Mouse (Mus musculus) brown adipose tissue, adult 24 weeks (tissue): ENCODE measurements around the gene Tex264. TPM values are rescaled to one million over a fixed set of nuclear protein-coding genes. Genes with fewer than 3 reads are reported as not detected.
"Not testable (repeated sequence)": the region's sequence is repeated elsewhere in the genome, so short reads cannot be mapped to it uniquely, and the experiment has no call there.

ENCODE experiments used
- H3K27ac ChIP-seq: fragments of 200-500 bp; replicated peaks from 2 replicates; pipeline ENCODE4 v1.5.1; 2012; ENCODE audit warnings: low read depth, mild to moderate bottlenecking, low read length
- H3K4me1 ChIP-seq: fragments of 200-500 bp; 2 replicates; pipeline ENCODE4 v1.6.1; 2012; ENCODE audit warnings: low read length, mixed read lengths; ENCODE audit not compliant: control insufficient read depth, insufficient read depth, insufficient read length
- H3K4me3 ChIP-seq: fragments of 200-500 bp; 2 replicates; pipeline ENCODE4 v1.5.1; 2012; ENCODE audit warnings: low read depth, mild to moderate bottlenecking, low read length, moderate library complexity; ENCODE audit not compliant: insufficient read depth
- polyA plus RNA-seq: library from polyadenylated mRNA; stranded (reverse); fragments of >200 nt; gene quantifications from 2 replicates; pipeline ENCODE4 v1.2.4, GENCODE M21; 2012; ENCODE audit not compliant: missing spikeins, insufficient read depth, insufficient read length

The Tex264 gene
- polyA plus RNA-seq, 1 experiment: 61.1 TPM

GRCm38 (mm10) chr9:106647226-106647625 is 38.5 kb downstream of the Tex264 start:
- Histone ChIP-seq H3K27ac (no peak overlapping the region), H3K4me3 (no peak overlapping the region), H3K4me1 (no peaks in the 10 kb centered on the region)

- Histone ChIP-seq H3K4me3 (no peak overlapping the region), H3K27ac (no peak overlapping the region), H3K4me1 (no peaks in the 10 kb centered on the region)
Observed at GRCm38 (mm10) chr9:106645684-106646271, 39.9 kb downstream of the Tex264 start.

GRCm38 (mm10) chr9:106643787-106644186 is 41.9 kb downstream of the Tex264 start:
- no peaks in the 10 kb centered on the region for H3K4me1 ChIP-seq
- no peak overlapping the region for H3K27ac ChIP-seq
- H3K4me3 ChIP-seq: no peak overlapping the region

GRCm38 (mm10) chr9:106643128-106643527 is 42.6 kb downstream of the Tex264 start:
- Histone ChIP-seq H3K27ac (no peak overlapping the region), H3K4me3 (no peak overlapping the region), H3K4me1 (no peaks in the 10 kb centered on the region)

- H3K4me3 ChIP-seq: no peak overlapping the region
- H3K4me1 ChIP-seq: no peaks in the 10 kb centered on the region
- no peak overlapping the region for H3K27ac ChIP-seq
Observed at GRCm38 (mm10) chr9:106641346-106641745, 44.4 kb downstream of the Tex264 start.

- Histone ChIP-seq H3K4me1 (no peaks in the 10 kb centered on the region), H3K27ac (no peak overlapping the region), H3K4me3 (no peak overlapping the region)
Observed at GRCm38 (mm10) chr9:106638154-106638553, 47.6 kb downstream of the Tex264 start.

- no peaks in the 10 kb centered on the region for H3K4me1 ChIP-seq
- no peak overlapping the region for H3K4me3 ChIP-seq
- H3K27ac ChIP-seq: no peak overlapping the region
Observed at GRCm38 (mm10) chr9:106632185-106632584, 53.5 kb downstream of the Tex264 start.

GRCm38 (mm10) chr9:106627796-106628195 is 57.9 kb downstream of the Tex264 start:
- not testable (repeated sequence) for H3K4me3 ChIP-seq, H3K27ac ChIP-seq, H3K4me1 ChIP-seq

- Histone ChIP-seq H3K27ac (no peak within 1 kb of the TSS), H3K4me1 (no peaks in the 10 kb centered on the region), H3K4me3 (no peak within 1 kb of the TSS)
Observed at GRCm38 (mm10) chr9:106626282-106626681, 59.4 kb downstream of the Tex264 start, which contains the start of gene Iqcf6. Gene Iqcf6, plus strand, starts transcription at chr9:106626582.

- no peaks in the 10 kb centered on the region for H3K4me1 ChIP-seq
- no peak overlapping the region for H3K27ac ChIP-seq
- no peak overlapping the region for H3K4me3 ChIP-seq
Observed at GRCm38 (mm10) chr9:106617496-106617895, 68.2 kb downstream of the Tex264 start.

- H3K4me1 ChIP-seq: no peaks in the 10 kb centered on the region
- no peak overlapping the region for H3K4me3 ChIP-seq
- no peak overlapping the region for H3K27ac ChIP-seq
Observed at GRCm38 (mm10) chr9:106616306-106616705, 69.4 kb downstream of the Tex264 start.

GRCm38 (mm10) chr9:106614616-106615015 is 71.1 kb downstream of the Tex264 start:
- no peaks in the 10 kb centered on the region for H3K4me1 ChIP-seq
- H3K27ac ChIP-seq: no peak overlapping the region
- H3K4me3 ChIP-seq: no peak overlapping the region

GRCm38 (mm10) chr9:106613951-106614350 is 71.8 kb downstream of the Tex264 start:
- no peak overlapping the region for H3K4me3 ChIP-seq
- no peak overlapping the region for H3K27ac ChIP-seq
- H3K4me1 ChIP-seq: no peaks in the 10 kb centered on the region

GRCm38 (mm10) chr9:106610727-106611126 is 75.0 kb downstream of the Tex264 start:
- Histone ChIP-seq H3K4me3 (no peak overlapping the region), H3K27ac (no peak overlapping the region), H3K4me1 (no peaks in the 10 kb centered on the region)
